Mouse (Mus musculus): ENCODE data around the gene Gm28557. TPM values are rescaled to one million over a fixed set of nuclear protein-coding genes. Genes with fewer than 3 reads are reported as not detected.
A peak's percentile ranks its signal among the peaks of the same experiment; 100 is the strongest.
"Not testable (repeated sequence)": the region's sequence is repeated elsewhere in the genome, so short reads cannot be mapped to it uniquely, and the experiment has no call there.

Gm28557 gene
- total RNA-seq (2021): 1 to 10 TPM; 2.9 to 3.1 TPM
- long read RNA-seq, partial matches to known transcripts: 1 of 3 reads
- long read RNA-seq, other reads (novel, unspliced or antisense): 2 of 3 reads

- peak; percentile 90 to 99 for DNase-seq (ENCODE audit: low spot score in 2 of 2)
Measured at GRCm38 (mm10) chr13:67108194-67108820, at the start of gene Gm28557. Gm28557 (minus strand) TSS chr13:67108604.

- peak; percentile 88 to 94 for DNase-seq (ENCODE audit: low spot score in 2 of 2)
Measured at GRCm38 (mm10) chr13:67128038-67128721, 19.8 kb upstream of the Gm28557 start.

- not testable (repeated sequence) for DNase-seq (ENCODE audit: low spot score in 2 of 2)
Measured at GRCm38 (mm10) chr13:67127507-67127906, 19.1 kb upstream of the Gm28557 start.

- no peak for DNase-seq (ENCODE audit: low spot score in 2 of 2)
Measured at GRCm38 (mm10) chr13:67124460-67124859, 16.1 kb upstream of the Gm28557 start.

- DNase-seq (ENCODE audit: low spot score in 2 of 2): not testable (repeated sequence)
Measured at GRCm38 (mm10) chr13:67121360-67121759, 13.0 kb upstream of the Gm28557 start, which contains the start of gene Zfp759. Zfp759 (plus strand) TSS chr13:67121660.

GRCm38 (mm10) chr13:67116163-67116562 is 7.8 kb upstream of the Gm28557 start, which contains the start of gene Rslcan18:
Rslcan18 (minus strand) TSS chr13:67116263.
- not testable (repeated sequence) for DNase-seq (ENCODE audit: low spot score in 2 of 2)

GRCm38 (mm10) chr13:67113287-67113686 is 4.9 kb upstream of the Gm28557 start:
- no peak for DNase-seq (ENCODE audit: low spot score in 2 of 2)

GRCm38 (mm10) chr13:67112096-67112495 is 3.7 kb upstream of the Gm28557 start:
- peak in 1 of 2 experiments; percentile 28 for DNase-seq (ENCODE audit: low spot score in 2 of 2)

- no peak for DNase-seq (ENCODE audit: low spot score in 2 of 2)
Measured at GRCm38 (mm10) chr13:67108821-67109206, 410 bp upstream of the Gm28557 start.

- DNase-seq (ENCODE audit: low spot score in 2 of 2): no peak
Measured at GRCm38 (mm10) chr13:67107681-67108080, 723 bp downstream of the Gm28557 start.

- no peak for DNase-seq (ENCODE audit: low spot score in 2 of 2)
Measured at GRCm38 (mm10) chr13:67097876-67098275, 10.5 kb downstream of the Gm28557 start, which contains the start of gene Zfp708. Zfp708 (minus strand) TSS chr13:67097976.

GRCm38 (mm10) chr13:67090154-67090553 is 18.2 kb downstream of the Gm28557 start:
- no peak for DNase-seq (ENCODE audit: low spot score in 2 of 2)

- no peak for DNase-seq (ENCODE audit: low spot score in 2 of 2)
Measured at GRCm38 (mm10) chr13:67081946-67082345, 26.5 kb downstream of the Gm28557 start.

GRCm38 (mm10) chr13:67081142-67081713 is 27.2 kb downstream of the Gm28557 start:
- peak; percentile 73 to 87 for DNase-seq (ENCODE audit: low spot score in 2 of 2)

GRCm38 (mm10) chr13:67077244-67077643 is 31.2 kb downstream of the Gm28557 start:
- no peak for DNase-seq (ENCODE audit: low spot score in 2 of 2)

- DNase-seq (ENCODE audit: low spot score in 2 of 2): no peak
Measured at GRCm38 (mm10) chr13:67072786-67073185, 35.6 kb downstream of the Gm28557 start.

- no peak for DNase-seq (ENCODE audit: low spot score in 2 of 2)
Measured at GRCm38 (mm10) chr13:67065386-67065785, 43.0 kb downstream of the Gm28557 start.

GRCm38 (mm10) chr13:67062427-67062826 is 46.0 kb downstream of the Gm28557 start:
- no peak for DNase-seq (ENCODE audit: low spot score in 2 of 2)

GRCm38 (mm10) chr13:67060786-67061358 is 47.5 kb downstream of the Gm28557 start, which contains the start of gene Zfp712:
Zfp712 (minus strand) TSS chr13:67061170.
- peak; percentile 88 to 97 for DNase-seq (ENCODE audit: low spot score in 2 of 2)

- DNase-seq (ENCODE audit: low spot score in 2 of 2): no peak
Measured at GRCm38 (mm10) chr13:67060161-67060785, 48.1 kb downstream of the Gm28557 start.
